Mouse (Mus musculus): ENCODE results near the gene Cited4.

Gene Cited4

GRCm38 (mm10) chr4:120675640-120676039 is 9.3 kb downstream of the Cited4 start:
- no peak for DNase-seq (ENCODE audit: low read depth, low spot score)

- peak; percentile 18 for DNase-seq (ENCODE audit: low read depth, low spot score)
Observed at GRCm38 (mm10) chr4:120680953-120681352, 14.6 kb downstream of the Cited4 start.

GRCm38 (mm10) chr4:120682168-120682567 is 15.8 kb downstream of the Cited4 start:
- peak; percentile 66 for DNase-seq (ENCODE audit: low read depth, low spot score)

- no peak for DNase-seq (ENCODE audit: low read depth, low spot score)
Observed at GRCm38 (mm10) chr4:120683278-120683997, 17.1 kb downstream of the Cited4 start.

- DNase-seq (ENCODE audit: low read depth, low spot score), result no peak
Observed at GRCm38 (mm10) chr4:120687282-120687681, 20.9 kb downstream of the Cited4 start.

GRCm38 (mm10) chr4:120689317-120689716 is 22.9 kb downstream of the Cited4 start:
- DNase-seq (ENCODE audit: low read depth, low spot score), result no peak

GRCm38 (mm10) chr4:120692717-120693116 is 26.3 kb downstream of the Cited4 start:
- DNase-seq (ENCODE audit: low read depth, low spot score), result peak; percentile 32

GRCm38 (mm10) chr4:120697353-120697752 is 31.0 kb downstream of the Cited4 start:
- DNase-seq (ENCODE audit: low read depth, low spot score), result no peak

- DNase-seq (ENCODE audit: low read depth, low spot score), result no peak
Observed at GRCm38 (mm10) chr4:120697799-120698484, 31.6 kb downstream of the Cited4 start.

GRCm38 (mm10) chr4:120701180-120701579 is 34.8 kb downstream of the Cited4 start:
- no peak for DNase-seq (ENCODE audit: low read depth, low spot score)

- no peak for DNase-seq (ENCODE audit: low read depth, low spot score)
Observed at GRCm38 (mm10) chr4:120702056-120702455, 35.7 kb downstream of the Cited4 start.

- no peak for DNase-seq (ENCODE audit: low read depth, low spot score)
Observed at GRCm38 (mm10) chr4:120702511-120702910, 36.1 kb downstream of the Cited4 start.

- no peak for DNase-seq (ENCODE audit: low read depth, low spot score)
Observed at GRCm38 (mm10) chr4:120712236-120712635, 45.9 kb downstream of the Cited4 start.

- DNase-seq (ENCODE audit: low read depth, low spot score), result no peak
Observed at GRCm38 (mm10) chr4:120713021-120713420, 46.6 kb downstream of the Cited4 start.

- DNase-seq (ENCODE audit: low read depth, low spot score), result no peak
Observed at GRCm38 (mm10) chr4:120713856-120714497, 47.6 kb downstream of the Cited4 start.

- no peak for DNase-seq (ENCODE audit: low read depth, low spot score)
Observed at GRCm38 (mm10) chr4:120716141-120716571, 49.8 kb downstream of the Cited4 start.

- no peak for DNase-seq (ENCODE audit: low read depth, low spot score)
Observed at GRCm38 (mm10) chr4:120716765-120717164, 50.4 kb downstream of the Cited4 start.

All from 3T3-L1 (cell line).